Mouse (Mus musculus) heart, postnatal 0 days (tissue): ENCODE results near the gene Efemp2. TPM values are rescaled to one million over a fixed set of nuclear protein-coding genes. Genes with fewer than 3 reads are reported as not detected.

Experiments
- ATAC-seq: fragments of 200-750 bp; cut with Nextera tagmentation; 2 replicates; pipeline ENCODE4 v1.8.0; 2017; ENCODE audit warnings: low read depth, moderate number of reproducible peaks, moderate library complexity; ENCODE audit not compliant: insufficient read depth
- DNase-seq: peaks from one replicate; pipeline ENCODE4 v3.0.0-alpha.2; 2016; ENCODE audit warnings: low spot score
- H3K27ac ChIP-seq: fragments of 300-500 bp; sonication (generic); 2 replicates; pipeline ENCODE4 v1.5.1; 2014; ENCODE audit warnings: low read depth, mild to moderate bottlenecking
- H3K27me3 ChIP-seq: fragments of 300-500 bp; sonication (generic); 2 replicates; pipeline ENCODE4 v1.6.1; 2014; ENCODE audit warnings: low read length, mixed read lengths; ENCODE audit not compliant: control insufficient read depth, insufficient read depth
- H3K36me3 ChIP-seq: fragments of 300-500 bp; sonication (generic); replicated peaks from 2 replicates; pipeline ENCODE4 v1.6.1; 2014; ENCODE audit warnings: low read length, mixed read lengths; ENCODE audit not compliant: control insufficient read depth, insufficient read depth
- H3K4me1 ChIP-seq: fragments of 300-500 bp; sonication (generic); 2 replicates; pipeline ENCODE4 v1.6.1; 2014; ENCODE audit warnings: antibody characterized with exemption; ENCODE audit not compliant: control insufficient read depth, insufficient read depth
- H3K4me2 ChIP-seq: fragments of 300-500 bp; sonication (generic); 2 replicates; pipeline ENCODE4 v1.6.1; 2014; ENCODE audit warnings: low read depth, mild to moderate bottlenecking, low read length, moderate library complexity
- H3K4me3 ChIP-seq: fragments of 300-500 bp; sonication (generic); 2 replicates; pipeline ENCODE4 v1.5.1; 2014; ENCODE audit warnings: low read depth, low read length
- H3K9ac ChIP-seq: fragments of 300-500 bp; sonication (generic); replicated peaks from 2 replicates; pipeline ENCODE4 v1.6.1; 2014; ENCODE audit warnings: low read depth, low read length, mixed read lengths
- H3K9me3 ChIP-seq: fragments of 300-500 bp; sonication (generic); replicated peaks from 2 replicates; pipeline ENCODE4 v1.6.1; 2016; ENCODE audit warnings: low read length; ENCODE audit not compliant: control insufficient read depth
- CTCF ChIP-seq: IDR thresholded peaks from 2 replicates; pipeline ENCODE4 v1.5.1; 2016; ENCODE audit warnings: antibody characterized with exemption, control low read depth, low read depth
- EP300 ChIP-seq: IDR thresholded peaks from 2 replicates; pipeline ENCODE4 v1.6.1; 2016; ENCODE audit warnings: antibody characterized with exemption, low read depth
- WGBS: fragments of 180-500 bp; shearing (Covaris S2); extraction: QIAGEN DNeasy Blood & Tissue Kit; methylation state at CpG from one replicate; pipeline ENCODE4 v1.1.7; 2014; 5-methylcytosine and 5-hydroxymethylcytosine counted together
- polyA plus RNA-seq: library from polyadenylated mRNA; unstranded; fragments of >200 nt; fragmentation: Nextera tagmentation; extraction: Ambion mirVana; gene quantifications from 2 replicates; pipeline ENCODE4 v1.2.1, GENCODE M21; 2015
- total RNA-seq: library from RNA; depleted of rRNA; stranded (reverse); fragments of >200 nt; gene quantifications from 2 replicates; pipeline ENCODE4 v1.2.3, GENCODE M21; 2014; ENCODE audit warnings: low replicate concordance

Gene Efemp2
- total and polyA plus RNA-seq, 2 experiments from 2014 or later, result 32.2 to 46.8 TPM

DNA sequence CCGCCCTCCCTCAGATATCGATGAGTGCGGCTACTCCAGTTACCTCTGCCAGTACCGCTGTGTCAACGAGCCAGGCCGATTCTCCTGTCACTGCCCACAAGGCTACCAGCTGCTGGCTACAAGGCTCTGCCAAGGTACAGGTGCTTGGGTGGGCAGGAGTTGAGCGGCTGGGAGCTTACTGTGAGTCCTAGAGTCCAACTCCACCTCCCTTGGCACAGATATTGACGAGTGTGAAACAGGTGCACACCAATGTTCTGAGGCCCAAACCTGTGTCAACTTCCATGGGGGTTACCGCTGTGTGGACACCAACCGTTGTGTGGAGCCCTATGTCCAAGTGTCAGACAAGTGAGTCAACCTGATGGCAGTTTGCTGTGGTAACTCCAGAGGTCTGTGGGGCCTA lies 6.3 kb downstream of the Efemp2 start:
- no peak overlapping the region for H3K27ac ChIP-seq
- DNase-seq, result no peak
- WGBS, result 84% methylated on average over 10 of the region's 10 CpGs
- peaks cover 59% of the 10 kb centered on the region for H3K36me3 ChIP-seq
- no peak for ATAC-seq
- H3K4me2 ChIP-seq, result no peak overlapping the region
- H3K4me3 ChIP-seq, result no peak overlapping the region
- H3K9ac ChIP-seq, result no peak overlapping the region
- no peaks in the 10 kb centered on the region for H3K27me3 ChIP-seq
- TF ChIP-seq CTCF (no peak), EP300 (no peak)
- H3K4me1 ChIP-seq, result no peaks in the 10 kb centered on the region
- no peaks in the 10 kb centered on the region for H3K9me3 ChIP-seq

DNA sequence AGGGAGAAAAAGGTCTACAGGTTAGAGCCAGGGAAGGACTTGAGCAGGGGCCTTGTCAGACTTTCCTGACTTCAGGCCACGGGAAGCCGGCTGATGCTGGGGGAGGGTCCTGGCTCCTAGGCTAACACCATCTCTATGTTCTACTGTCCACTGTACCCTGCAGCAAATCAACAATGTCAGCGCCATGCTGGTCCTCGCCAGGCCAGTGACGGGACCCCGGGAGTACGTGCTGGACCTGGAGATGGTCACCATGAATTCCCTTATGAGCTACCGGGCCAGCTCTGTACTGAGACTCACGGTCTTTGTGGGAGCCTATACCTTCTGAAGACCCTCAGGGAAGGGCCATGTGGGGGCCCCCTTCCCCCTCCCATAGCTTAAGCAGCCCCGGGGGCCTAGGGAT lies 7.6 kb downstream of the Efemp2 start:
- Histone ChIP-seq H3K4me2 (no peak overlapping the region), H3K9me3 (no peaks in the 10 kb centered on the region), H3K27ac (no peak overlapping the region), H3K27me3 (no peaks in the 10 kb centered on the region), H3K4me3 (no peak overlapping the region), H3K4me1 (no peaks in the 10 kb centered on the region), H3K36me3 (peaks cover 73% of the 10 kb centered on the region), H3K9ac (no peak overlapping the region)
- DNase-seq (no peak), ATAC-seq (no peak)
- TF ChIP-seq CTCF (no peak), EP300 (no peak)
- 92% methylated on average over 10 of the region's 10 CpGs for WGBS

- no peak overlapping the region for H3K4me3 ChIP-seq
- no peak overlapping the region for H3K9ac ChIP-seq
- H3K27ac ChIP-seq, result no peak overlapping the region
- ATAC-seq (no peak), DNase-seq (no peak)
- TF ChIP-seq EP300, result no peak
- no peak for TF ChIP-seq CTCF
- H3K9me3 ChIP-seq, result no peaks in the 10 kb centered on the region
- H3K36me3 ChIP-seq, result peaks cover 68% of the 10 kb centered on the region
- H3K27me3 ChIP-seq, result no peaks in the 10 kb centered on the region
- peaks cover 9% of the 10 kb centered on the region; the same call in 1 of the 2 replicates for H3K4me1 ChIP-seq
- WGBS, result 92% methylated on average over 19 of the region's 19 CpGs
- no peak overlapping the region for H3K4me2 ChIP-seq
These were observed 9.9 kb downstream of the Efemp2 start for GRCm38 (mm10) chr19:5483386-5484359.

DNA sequence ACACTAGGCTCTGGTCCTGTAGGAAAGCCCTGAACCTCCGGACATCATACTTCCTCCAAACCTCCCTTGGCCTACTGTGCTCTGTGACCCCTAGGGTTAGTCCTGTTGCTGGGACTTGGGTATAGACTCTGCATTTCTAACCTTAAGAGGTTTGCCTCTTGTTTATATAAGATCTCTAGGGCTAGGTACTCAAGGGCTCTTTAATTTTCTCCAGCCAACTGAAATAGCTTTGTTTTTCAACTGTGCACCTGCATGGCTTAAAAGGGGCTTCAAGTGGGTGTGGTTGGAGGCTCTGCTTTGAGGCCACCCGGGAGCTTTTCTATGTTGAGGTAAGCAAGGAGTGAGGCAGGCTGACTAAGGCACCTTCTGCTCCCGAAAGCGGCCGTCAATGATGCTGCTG lies 10.7 kb downstream of the Efemp2 start:
- no peaks in the 10 kb centered on the region for H3K27me3 ChIP-seq
- WGBS, result 83% methylated on average over 5 of the region's 5 CpGs
- peaks cover 68% of the 10 kb centered on the region for H3K36me3 ChIP-seq
- H3K4me2 ChIP-seq, result no peak overlapping the region
- no peak overlapping the region for H3K4me3 ChIP-seq
- H3K9ac ChIP-seq, result no peak overlapping the region
- ATAC-seq (no peak), DNase-seq (no peak)
- H3K27ac ChIP-seq, result no peak overlapping the region
- peaks cover 12% of the 10 kb centered on the region; the same call in 1 of the 2 replicates for H3K4me1 ChIP-seq
- TF ChIP-seq EP300 (no peak), CTCF (no peak)
- no peaks in the 10 kb centered on the region for H3K9me3 ChIP-seq

- ATAC-seq (no peak), DNase-seq (no peak)
- TF ChIP-seq EP300 (no peak), CTCF (no peak)
- Histone ChIP-seq H3K27ac (no peak overlapping the region), H3K9me3 (no peaks in the 10 kb centered on the region), H3K36me3 (peaks cover 60% of the 10 kb centered on the region), H3K4me1 (peaks cover 12% of the 10 kb centered on the region; the same call in 1 of the 2 replicates), H3K4me2 (no peak overlapping the region), H3K9ac (no peak overlapping the region), H3K27me3 (no peaks in the 10 kb centered on the region), H3K4me3 (no peak overlapping the region)
- 71% methylated on average over 8 of the region's 8 CpGs for WGBS
These were observed 11.6 kb downstream of the Efemp2 start for GRCm38 (mm10) chr19:5485371-5485770.
